Mouse (Mus musculus) regulatory T cell (primary cell): ENCODE results near the gene Gne.
"Not testable (repeated sequence)": the region's sequence is repeated elsewhere in the genome, so short reads cannot be mapped to it uniquely, and the experiment has no call there.

Experiments used
- in situ Hi-C: fragments of 300-600 bp; cut with MboI, MseI; formaldehyde crosslinking; loops from one replicate; pipeline ENCODE4 v1.15.1; 2025; ENCODE audit warnings: high pct_unique_total_duplicates

Gne gene

GRCm38 (mm10) chr4:44072873-44073441, 11.0 kb downstream of the Gne start:
- in situ Hi-C loops: loop anchor here (5.0 kb wide), 1 partner anchor 44 kb away; no protein-coding TSS in a partner anchor

GRCm38 (mm10) chr4:44072146-44072872, 11.7 kb downstream of the Gne start:
- in situ Hi-C loops: loop anchor here (5.0 kb wide), 1 partner anchor 45 kb away; no protein-coding TSS in a partner anchor

- in situ Hi-C loops: loop anchor here (5.0 kb wide), 1 partner anchor 46 kb away; no protein-coding TSS in a partner anchor
These were observed 12.2 kb downstream of the Gne start for GRCm38 (mm10) chr4:44071741-44072145.

GRCm38 (mm10) chr4:44070641-44071040, 13.3 kb downstream of the Gne start:
- in situ Hi-C loops: loop anchor here (5.0 kb wide), 1 partner anchor 47 kb away; no protein-coding TSS in a partner anchor

GRCm38 (mm10) chr4:44069411-44069810, 14.6 kb downstream of the Gne start:
- in situ Hi-C loops: no loop called here

GRCm38 (mm10) chr4:44068736-44069135, 15.2 kb downstream of the Gne start:
- in situ Hi-C loops: no loop called here

GRCm38 (mm10) chr4:44066891-44067290, 17.1 kb downstream of the Gne start:
- in situ Hi-C loops: no loop called here

GRCm38 (mm10) chr4:44065355-44066025, 18.5 kb downstream of the Gne start:
- in situ Hi-C loops: no loop called here

- in situ Hi-C loops: loop anchor here (5.0 kb wide), 1 partner anchor 46 kb away; no protein-coding TSS in a partner anchor
These were observed 21.2 kb downstream of the Gne start for GRCm38 (mm10) chr4:44062816-44063215.

GRCm38 (mm10) chr4:44062062-44062461, 21.9 kb downstream of the Gne start:
- in situ Hi-C loops: loop anchor here (5.0 kb wide), 1 partner anchor 45 kb away; no protein-coding TSS in a partner anchor

GRCm38 (mm10) chr4:44059674-44060073, 24.3 kb downstream of the Gne start:
- in situ Hi-C loops: loop anchor here (5.0 kb wide), 1 partner anchor 42 kb away; no protein-coding TSS in a partner anchor

GRCm38 (mm10) chr4:44049812-44050211, 34.2 kb downstream of the Gne start:
- in situ Hi-C loops: no loop called here

GRCm38 (mm10) chr4:44046066-44046465, 37.9 kb downstream of the Gne start:
- in situ Hi-C loops: no loop called here

- in situ Hi-C loops: no loop called here
These were observed 39.2 kb downstream of the Gne start for GRCm38 (mm10) chr4:44044685-44045356.

GRCm38 (mm10) chr4:44043182-44043581, 40.8 kb downstream of the Gne start:
- in situ Hi-C loops: not testable (repeated sequence)

- in situ Hi-C loops: no loop called here
These were observed 41.5 kb downstream of the Gne start for GRCm38 (mm10) chr4:44042429-44042828.

- in situ Hi-C loops: no loop called here
These were observed 43.2 kb downstream of the Gne start for GRCm38 (mm10) chr4:44040802-44041201.

GRCm38 (mm10) chr4:44036455-44036854, 47.5 kb downstream of the Gne start:
- in situ Hi-C loops: no loop called here

- in situ Hi-C loops: no loop called here
These were observed 52.5 kb downstream of the Gne start for GRCm38 (mm10) chr4:44031521-44031920.

GRCm38 (mm10) chr4:44029661-44030066, 54.3 kb downstream of the Gne start:
- in situ Hi-C loops: no loop called here

- in situ Hi-C loops: no loop called here
These were observed 55.5 kb downstream of the Gne start for GRCm38 (mm10) chr4:44028303-44029135.
